Mouse (Mus musculus) midbrain, embryonic 12.5 days (tissue): ENCODE measurements around the gene Gm3604. TPM values are rescaled to one million over a fixed set of nuclear protein-coding genes. Genes with fewer than 3 reads are reported as not detected.
A peak's percentile ranks its signal among the peaks of the same experiment; 100 is the strongest.
"Not testable (repeated sequence)": the region's sequence is repeated elsewhere in the genome, so short reads cannot be mapped to it uniquely, and the experiment has no call there.

Experiments used
- ATAC-seq: fragments of 200-750 bp; cut with Nextera tagmentation; 2 replicates; pipeline ENCODE4 v1.8.0; 2017; ENCODE audit warnings: low read depth, moderate TSS enrichment, moderate library complexity; ENCODE audit not compliant: low FRiP score
- H3K27ac ChIP-seq: fragments of 300-500 bp; sonication (generic); replicated peaks from 2 replicates; pipeline ENCODE4 v1.5.1; 2016; ENCODE audit warnings: mild to moderate bottlenecking
- H3K27me3 ChIP-seq: fragments of 300-500 bp; sonication (generic); 2 replicates; pipeline ENCODE4 v1.6.1; 2016; ENCODE audit warnings: mild to moderate bottlenecking
- H3K36me3 ChIP-seq: fragments of 300-500 bp; sonication (generic); 2 replicates; pipeline ENCODE4 v1.6.1; 2016
- H3K4me1 ChIP-seq: fragments of 300-500 bp; sonication (generic); 2 replicates; pipeline ENCODE4 v1.6.1; 2016
- H3K4me2 ChIP-seq: fragments of 300-500 bp; sonication (generic); replicated peaks from 2 replicates; pipeline ENCODE4 v1.6.1; 2016; ENCODE audit warnings: mild to moderate bottlenecking, moderate library complexity
- H3K4me3 ChIP-seq: fragments of 300-500 bp; sonication (generic); 2 replicates; pipeline ENCODE4 v1.5.1; 2016; ENCODE audit warnings: mild to moderate bottlenecking
- H3K9ac ChIP-seq: fragments of 300-500 bp; sonication (generic); replicated peaks from 2 replicates; pipeline ENCODE4 v1.6.1; 2016; ENCODE audit warnings: mild to moderate bottlenecking, moderate library complexity
- H3K9me3 ChIP-seq: fragments of 300-500 bp; sonication (generic); 2 replicates; pipeline ENCODE4 v1.6.1; 2016; ENCODE audit warnings: mild to moderate bottlenecking
- WGBS: fragments of 180-500 bp; shearing (Covaris S2); methylation state at CpG from one replicate; pipeline ENCODE4 v1.1.7; 2016; 5-methylcytosine and 5-hydroxymethylcytosine counted together
- microRNA-seq: library from miRNA; unstranded; fragments of <30 nt; microRNA quantifications from one replicate; pipeline ENCODE4, GENCODE M21; 2017
- polyA plus RNA-seq: library from polyadenylated mRNA; unstranded; fragments of >200 nt; fragmentation: Nextera tagmentation; extraction: Ambion mirVana; gene quantifications from 2 replicates; pipeline ENCODE4 v1.2.1, GENCODE M21; 2016

Gene Gm3604
- polyA plus RNA-seq: 2.4 and 3.5 TPM in 2 replicates

DNA sequence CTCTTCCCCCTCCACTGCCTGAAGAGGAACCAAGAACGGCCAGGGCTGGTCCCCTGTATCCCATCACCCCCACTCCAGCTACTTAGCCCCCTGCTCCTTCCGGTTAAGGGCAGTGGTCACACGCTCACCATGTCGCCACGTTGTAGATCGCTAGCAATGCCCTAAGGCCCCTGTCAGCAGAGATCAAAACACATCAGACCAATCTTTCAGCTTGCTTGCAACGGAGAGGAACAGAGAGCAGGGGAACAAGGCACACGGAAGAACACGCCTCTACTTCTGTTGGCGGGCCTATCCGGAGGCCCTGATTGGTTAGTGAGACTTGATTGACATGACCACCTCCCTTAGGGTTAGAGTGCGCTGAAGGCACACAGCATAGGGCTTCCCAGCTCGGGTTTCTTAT is at the start of gene Gm3604:
TSS of gene Gm3604 (minus strand) at position 226 of the 400 bp plus-strand sequence.
- Histone ChIP-seq H3K4me2 (peak within 1 kb of the TSS; percentile 42), H3K27ac (0 out of 2 replicates have a peak within 1 kb of the TSS, but pooled peaks have one; percentile 8), H3K4me3 (peak within 1 kb of the TSS; percentile 40)
- H3K9me3 ChIP-seq, H3K36me3 ChIP-seq, H3K9ac ChIP-seq, H3K27me3 ChIP-seq, H3K4me1 ChIP-seq, ATAC-seq: not testable (repeated sequence)
- 9% methylated on average over 13 of the region's 13 CpGs for whole genome bisulfite sequencing

DNA sequence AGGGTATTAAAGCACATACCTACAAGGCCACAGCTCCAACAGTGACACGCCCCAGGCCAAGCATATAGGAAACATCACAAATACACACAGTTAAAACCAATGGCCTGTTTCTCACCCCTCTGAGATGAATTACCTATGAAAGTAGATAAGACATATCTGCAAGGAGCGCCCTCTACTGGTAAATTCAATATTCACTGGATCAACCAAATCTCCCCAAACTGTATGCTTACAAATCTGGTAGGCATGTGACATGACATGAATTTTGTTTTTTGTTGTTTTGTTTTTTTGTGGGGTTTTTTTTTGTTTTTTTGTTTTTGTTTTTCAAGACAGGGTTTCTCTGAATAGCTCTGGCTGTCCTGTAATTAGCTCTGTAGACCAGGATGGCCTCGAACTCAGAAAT is 16.2 kb upstream of the Gm3604 start:
- not testable (repeated sequence) for H3K27me3 ChIP-seq, ATAC-seq, H3K4me3 ChIP-seq, H3K36me3 ChIP-seq, H3K4me2 ChIP-seq, H3K9me3 ChIP-seq, H3K4me1 ChIP-seq, H3K27ac ChIP-seq, H3K9ac ChIP-seq
- 65% methylated on average over 3 of the region's 3 CpGs for WGBS

DNA sequence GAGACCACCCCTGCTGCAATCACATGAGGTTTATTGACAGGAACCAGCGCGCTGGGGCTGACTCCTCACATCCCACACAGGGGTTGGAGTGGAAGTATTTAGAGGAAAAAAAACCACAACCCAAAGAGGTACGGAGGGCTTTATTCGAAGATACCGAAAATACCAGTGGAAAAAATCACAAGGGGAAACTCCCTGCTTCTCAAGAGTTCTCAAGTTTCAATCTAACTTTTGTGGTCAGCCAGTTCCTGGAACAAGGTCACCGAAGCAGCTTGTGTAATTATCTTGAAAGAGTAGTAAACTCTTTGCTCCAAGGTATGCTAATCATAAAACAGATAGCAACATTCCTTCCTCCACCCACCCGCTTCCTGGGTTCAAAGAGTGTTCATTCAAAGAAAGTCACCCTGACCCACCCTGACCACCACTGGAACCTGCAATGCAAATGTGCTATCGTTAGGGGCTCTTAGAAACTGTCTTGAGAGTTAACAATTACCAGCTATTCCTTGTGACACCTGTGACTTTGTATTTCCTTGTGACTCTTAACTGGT is 7.2 kb upstream of the Gm3604 start:
- H3K27me3 ChIP-seq, H3K36me3 ChIP-seq, H3K4me3 ChIP-seq, ATAC-seq, H3K4me1 ChIP-seq, H3K27ac ChIP-seq, H3K4me2 ChIP-seq, H3K9ac ChIP-seq: not testable (repeated sequence)
- 94% methylated on average over 8 of the region's 8 CpGs for WGBS
- peaks cover 13% of the 10 kb centered on the region; the same call in 1 of the 2 replicates for H3K9me3 ChIP-seq

DNA sequence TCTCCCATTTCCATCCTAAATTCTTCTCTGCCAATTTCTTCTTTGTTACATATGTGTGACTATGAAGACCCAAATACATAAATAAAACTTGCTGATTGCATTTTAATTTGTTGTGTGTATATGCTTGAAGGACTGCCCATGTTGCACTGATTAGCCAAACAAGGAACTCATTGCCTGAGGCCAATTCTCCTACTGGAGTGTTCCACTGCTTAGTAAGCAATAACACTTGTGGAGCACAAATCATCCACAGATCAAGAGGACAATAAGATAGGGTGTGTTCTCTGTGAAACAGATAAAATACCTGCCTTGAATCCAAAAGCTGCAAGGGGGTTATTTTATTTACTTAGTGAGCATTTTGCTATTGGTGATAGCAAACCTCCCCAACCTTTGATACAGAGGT is 51.2 kb downstream of the Gm3604 start:
- Histone ChIP-seq H3K36me3 (no peaks in the 10 kb centered on the region), H3K4me2 (no peak overlapping the region), H3K4me3 (no peak overlapping the region), H3K27me3 (no peaks in the 10 kb centered on the region), H3K4me1 (no peaks in the 10 kb centered on the region), H3K9me3 (peaks cover 18% of the 10 kb centered on the region), H3K27ac (no peak overlapping the region), H3K9ac (no peak overlapping the region)
- no peak for ATAC-seq

DNA sequence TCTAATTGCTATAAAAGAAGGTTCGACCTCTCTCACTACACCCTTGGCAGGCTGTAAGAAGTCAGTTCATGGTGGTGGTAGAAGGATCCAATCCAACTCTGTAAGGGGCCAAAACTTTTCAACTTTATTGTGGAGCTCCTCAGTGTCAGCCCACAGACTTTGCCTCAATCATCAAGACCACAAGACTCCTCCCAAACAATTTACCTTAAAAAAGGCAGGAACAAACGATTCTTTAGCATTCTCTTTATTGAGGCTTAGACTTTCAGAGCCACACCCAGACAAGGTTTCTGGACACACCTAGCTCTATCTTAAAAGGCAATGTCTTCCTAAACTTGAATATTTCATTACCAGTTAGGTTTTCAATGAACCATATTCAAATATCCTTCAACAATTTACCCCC is 51.6 kb downstream of the Gm3604 start:
- ATAC-seq: no peak
- H3K4me1 ChIP-seq: no peaks in the 10 kb centered on the region
- no peak overlapping the region for H3K4me3 ChIP-seq
- H3K27ac ChIP-seq: no peak overlapping the region
- peaks cover 17% of the 10 kb centered on the region for H3K9me3 ChIP-seq
- WGBS: 75% methylated on average over 2 of the region's 2 CpGs
- no peaks in the 10 kb centered on the region for H3K27me3 ChIP-seq
- H3K9ac ChIP-seq: no peak overlapping the region
- no peaks in the 10 kb centered on the region for H3K36me3 ChIP-seq
- H3K4me2 ChIP-seq: no peak overlapping the region

Small RNAs within 50 kb of the gene (microRNA-seq; reads per million reads assigned to microRNA genes)
- gene Gm25933: not detected

Other genes with a start within 250 kb of the Gm3604 start
- 14.8 and 17.6 TPM in 2 replicates for gene Gm49359, start 83.7 kb upstream of the Gm3604 start, polyA plus RNA-seq
- gene Zfp935, start 175.3 kb upstream of the Gm3604 start, polyA plus RNA-seq: 0.85 TPM in 1 of 2 replicates, not detected in the other
- gene Zfp934, start 188.0 kb upstream of the Gm3604 start, polyA plus RNA-seq: 18.9 TPM in 2 replicates
- gene 6720489N17Rik, start 241.0 kb upstream of the Gm3604 start, polyA plus RNA-seq: 12.2 TPM in 2 replicates